Mouse (Mus musculus) adrenal gland, adult 2 months (tissue): ENCODE results near the gene Rin3. TPM values are rescaled to one million over a fixed set of nuclear protein-coding genes. Genes with fewer than 3 reads are reported as not detected.

Experiments used
- DNase-seq: peaks from one replicate; pipeline ENCODE4 v3.0.0; 2021
- polyA plus RNA-seq: library from polyadenylated mRNA; depleted of rRNA; stranded (reverse); fragments of >200 nt; gene quantifications from 2 replicates; pipeline ENCODE4 v1.2.3, GENCODE M21; 2012
- total RNA-seq, 2 experiments: library from RNA; stranded (reverse); gene quantifications; 2 replicates each; pipeline ENCODE4 v1.2.3; 2021

Gene Rin3
- total and polyA plus RNA-seq, 3 experiments = 8.9 to 15.1 (median 12.3) TPM

GRCm38 (mm10) chr12:102302831-102303351, 20.0 kb downstream of the Rin3 start:
- no peak for DNase-seq

GRCm38 (mm10) chr12:102303867-102304266, 21.0 kb downstream of the Rin3 start:
- no peak for DNase-seq

GRCm38 (mm10) chr12:102305069-102305836, 22.4 kb downstream of the Rin3 start:
- no peak for DNase-seq

GRCm38 (mm10) chr12:102308001-102308456, 25.2 kb downstream of the Rin3 start:
- peak; percentile 38 for DNase-seq

- DNase-seq = peak; percentile 63
Measured at GRCm38 (mm10) chr12:102308457-102309011, 25.7 kb downstream of the Rin3 start.

- no peak for DNase-seq
Measured at GRCm38 (mm10) chr12:102309099-102309799, 26.4 kb downstream of the Rin3 start.

GRCm38 (mm10) chr12:102309800-102310195, 26.9 kb downstream of the Rin3 start:
- DNase-seq = no peak

GRCm38 (mm10) chr12:102310261-102310660, 27.4 kb downstream of the Rin3 start:
- no peak for DNase-seq

GRCm38 (mm10) chr12:102311454-102311853, 28.6 kb downstream of the Rin3 start:
- DNase-seq = no peak

- peak; percentile 43 for DNase-seq
Measured at GRCm38 (mm10) chr12:102319150-102319549, 36.3 kb downstream of the Rin3 start.

GRCm38 (mm10) chr12:102319899-102320298, 37.1 kb downstream of the Rin3 start:
- DNase-seq = no peak

GRCm38 (mm10) chr12:102320322-102320721, 37.5 kb downstream of the Rin3 start:
- no peak for DNase-seq

- no peak for DNase-seq
Measured at GRCm38 (mm10) chr12:102321064-102321728, 38.3 kb downstream of the Rin3 start.

GRCm38 (mm10) chr12:102321855-102322254, 39.0 kb downstream of the Rin3 start:
- peak; percentile 25 for DNase-seq

- DNase-seq = no peak
Measured at GRCm38 (mm10) chr12:102323392-102323791, 40.5 kb downstream of the Rin3 start.

- no peak for DNase-seq
Measured at GRCm38 (mm10) chr12:102324156-102324885, 41.5 kb downstream of the Rin3 start.

- no peak for DNase-seq
Measured at GRCm38 (mm10) chr12:102324886-102325220, 42.0 kb downstream of the Rin3 start.

GRCm38 (mm10) chr12:102326753-102327340, 44.0 kb downstream of the Rin3 start:
- DNase-seq = no peak

GRCm38 (mm10) chr12:102327525-102327924, 44.7 kb downstream of the Rin3 start:
- peak; percentile 21 for DNase-seq

- DNase-seq = no peak
Measured at GRCm38 (mm10) chr12:102328090-102328489, 45.2 kb downstream of the Rin3 start.

GRCm38 (mm10) chr12:102330188-102330587, 47.3 kb downstream of the Rin3 start:
- DNase-seq = no peak
